Mouse (Mus musculus) thymus, adult 2 months (tissue): ENCODE data around the gene Fgfr2.

Experiments used
- CTCF ChIP-seq: fragments of 200-500 bp; IDR thresholded peaks from 2 replicates; pipeline ENCODE4 v1.5.1; 2012; ENCODE audit warnings: mild to moderate bottlenecking, control low read depth, low read length, moderate library complexity, borderline replicate concordance; ENCODE audit not compliant: control insufficient read depth, poor library complexity, insufficient read depth; ENCODE audit errors: extremely low read depth
- POLR2A ChIP-seq: fragments of 200-500 bp; IDR thresholded peaks from 2 replicates; pipeline ENCODE4 v1.6.1; 2012; ENCODE audit warnings: mild to moderate bottlenecking, low read length, control low read depth, moderate library complexity; ENCODE audit not compliant: control insufficient read depth, poor library complexity, insufficient read depth; ENCODE audit errors: extremely low read depth

GRCm38 (mm10) chr7:131778271-131778985 is 1344.7 kb downstream of the Fgfr2 start:
- no peak for TF ChIP-seq CTCF
- no peak for TF ChIP-seq POLR2A
